Mouse (Mus musculus) MEL (cell line): Measurements from ENCODE around the gene Ston2. TPM values are rescaled to one million over a fixed set of nuclear protein-coding genes. Genes with fewer than 3 reads are reported as not detected.

Experiments used
- DNase-seq: peaks from one replicate; pipeline ENCODE4 v3.0.0; 2011; ENCODE audit warnings: low read depth, low spot score
- H3K27ac ChIP-seq: 2 replicates; pipeline ENCODE4 v1.5.1; 2012; ENCODE audit warnings: low read depth, mild to moderate bottlenecking, control low read depth, low read length, moderate library complexity; ENCODE audit not compliant: control insufficient read depth
- H3K27me3 ChIP-seq, 2 experiments: fragments of 150-350 bp in 1 of 2; sonication (generic) in 1 of 2; 2 replicates each; pipeline ENCODE4 v1.6.1; 2012; ENCODE audit warnings: low read length in 2 of 2, mild to moderate bottlenecking in 2 of 2, improper control_type of control experiment in 1 of 2, moderate library complexity in 1 of 2; ENCODE audit not compliant: insufficient read depth in 2 of 2, control insufficient read depth in 1 of 2
- H3K36me3 ChIP-seq, 2 experiments: 2 replicates each; pipeline ENCODE4 v1.6.1; 2012 to 2014; ENCODE audit warnings: low read length in 2 of 2, improper control_type of control experiment in 1 of 2, inconsistent platforms in 1 of 2, mild to moderate bottlenecking in 1 of 2; ENCODE audit not compliant: insufficient read depth in 2 of 2, control insufficient read depth in 1 of 2
- H3K4me1 ChIP-seq, 2 experiments: fragments of 150-350 bp in 1 of 2; sonication (generic) in 1 of 2; 2 replicates each; pipeline ENCODE4 v1.6.1; 2012; ENCODE audit warnings: low read length in 2 of 2, improper control_type of control experiment in 1 of 2, mild to moderate bottlenecking in 1 of 2; ENCODE audit not compliant: insufficient read depth in 2 of 2, control insufficient read depth in 1 of 2
- H3K4me3 ChIP-seq, 2 experiments: fragments of 150-350 bp in 1 of 2; sonication (generic) in 1 of 2; 2 replicates each; pipeline ENCODE4 v1.5.1; 2012; ENCODE audit warnings: low read depth in 2 of 2, low read length in 2 of 2, mild to moderate bottlenecking in 2 of 2, moderate library complexity in 2 of 2, control low read depth in 1 of 2, improper control_type of control experiment in 1 of 2; ENCODE audit not compliant: control insufficient read depth in 1 of 2, insufficient read depth in 1 of 2
- H3K79me2 ChIP-seq: 2 replicates; pipeline ENCODE4 v1.6.1; 2012; ENCODE audit warnings: mild to moderate bottlenecking, low read length, moderate library complexity; ENCODE audit not compliant: control insufficient read depth, poor library complexity, insufficient read depth
- H3K9ac ChIP-seq: 2 replicates; pipeline ENCODE4 v1.6.1; 2012; ENCODE audit warnings: low read depth, mild to moderate bottlenecking, control low read depth, low read length, moderate library complexity; ENCODE audit not compliant: control insufficient read depth, poor library complexity, severe bottlenecking
- H3K9me3 ChIP-seq: fragments of 150-350 bp; sonication (generic); replicated peaks from 2 replicates; pipeline ENCODE4 v1.6.1; 2012; ENCODE audit warnings: mild to moderate bottlenecking, low read length, improper control_type of control experiment, moderate library complexity; ENCODE audit not compliant: insufficient read depth
- BHLHE40 ChIP-seq: IDR thresholded peaks from 2 replicates; pipeline ENCODE4 v1.6.1; 2012; ENCODE audit warnings: low read depth, mild to moderate bottlenecking, inconsistent platforms, low read length, improper control_type of control experiment, borderline replicate concordance
- CHD1 ChIP-seq: IDR thresholded peaks from 2 replicates; pipeline ENCODE4 v1.6.1; 2012; ENCODE audit warnings: low read depth, mild to moderate bottlenecking, inconsistent platforms, low read length, improper control_type of control experiment
- CHD2 ChIP-seq: IDR thresholded peaks from 2 replicates; pipeline ENCODE4 v1.6.1; 2011; ENCODE audit warnings: low read length, improper control_type of control experiment
- CTCF ChIP-seq, 3 experiments: IDR thresholded peaks in 2 of 3; conservative IDR thresholded peaks in 1 of 3; 2 replicates each; pipeline ENCODE4 v1.5.1; 2011 to 2012; ENCODE audit warnings: low read length in 3 of 3, low read depth in 2 of 3, mild to moderate bottlenecking in 2 of 3, improper control_type of control experiment in 1 of 3, inconsistent platforms in 1 of 3, mixed read lengths in 1 of 3, moderate library complexity in 1 of 3; ENCODE audit not compliant: control insufficient read depth in 1 of 3, insufficient read depth in 1 of 3, poor library complexity in 1 of 3, severe bottlenecking in 1 of 3
- ELF1 ChIP-seq: IDR thresholded peaks from 2 replicates; pipeline ENCODE4 v1.6.1; 2014; ENCODE audit warnings: low read depth, mild to moderate bottlenecking, inconsistent platforms, low read length, improper control_type of control experiment, moderate library complexity
- EP300 ChIP-seq, 2 experiments: IDR thresholded peaks; 2 replicates each; pipeline ENCODE4 v1.6.1; 2011; ENCODE audit warnings: improper control_type of control experiment in 2 of 2, low read length in 2 of 2, low read depth in 1 of 2, mild to moderate bottlenecking in 1 of 2
- ETS1 ChIP-seq: IDR thresholded peaks from 2 replicates; pipeline ENCODE4 v1.6.1; 2012; ENCODE audit warnings: low read depth, mild to moderate bottlenecking, inconsistent platforms, low read length, improper control_type of control experiment, moderate library complexity
- GABPA ChIP-seq: IDR thresholded peaks from 2 replicates; pipeline ENCODE4 v1.6.1; 2012; ENCODE audit warnings: low read depth, mild to moderate bottlenecking, inconsistent platforms, low read length, improper control_type of control experiment, moderate library complexity
- KAT2A ChIP-seq: conservative IDR thresholded peaks from 2 replicates; pipeline ENCODE4 v1.6.1; 2012; ENCODE audit warnings: low read depth, low read length, improper control_type of control experiment, inconsistent platforms
- MAFK ChIP-seq: IDR thresholded peaks from 2 replicates; pipeline ENCODE4 v1.6.1; 2011; ENCODE audit warnings: low read depth, mild to moderate bottlenecking, low read length, improper control_type of control experiment, borderline replicate concordance
- MAX ChIP-seq: IDR thresholded peaks from 2 replicates; pipeline ENCODE4 v1.6.1; 2011; ENCODE audit warnings: low read length, improper control_type of control experiment
- MAZ ChIP-seq: IDR thresholded peaks from 2 replicates; pipeline ENCODE4 v1.6.1; 2012; ENCODE audit warnings: low read depth, mild to moderate bottlenecking, inconsistent platforms, low read length, improper control_type of control experiment
- MXI1 ChIP-seq: IDR thresholded peaks from 2 replicates; pipeline ENCODE4 v1.6.1; 2011; ENCODE audit warnings: mild to moderate bottlenecking, low read depth, low read length, improper control_type of control experiment
- MYB ChIP-seq: IDR thresholded peaks from 2 replicates; pipeline ENCODE4 v1.6.1; 2011; ENCODE audit warnings: mild to moderate bottlenecking, low read depth, low read length, improper control_type of control experiment
- MYC ChIP-seq: IDR thresholded peaks from 2 replicates; pipeline ENCODE4 v1.6.1; 2011; ENCODE audit warnings: low read depth, mild to moderate bottlenecking, low read length, improper control_type of control experiment, moderate library complexity
- NELFE ChIP-seq: IDR thresholded peaks from 2 replicates; pipeline ENCODE4 v1.6.1; 2011; ENCODE audit warnings: low read depth, low read length, improper control_type of control experiment
- NRF1 ChIP-seq: IDR thresholded peaks from 2 replicates; pipeline ENCODE4 v1.6.1; 2014; ENCODE audit warnings: low read depth, mild to moderate bottlenecking, inconsistent platforms, low read length, improper control_type of control experiment, moderate library complexity; ENCODE audit not compliant: poor library complexity, insufficient read depth, severe bottlenecking
- POLR2AphosphoS2 ChIP-seq: IDR thresholded peaks from 2 replicates; pipeline ENCODE4 v1.6.1; 2011; ENCODE audit warnings: low read length, improper control_type of control experiment
- SMC3 ChIP-seq: IDR thresholded peaks from 2 replicates; pipeline ENCODE4 v1.6.1; 2011; ENCODE audit warnings: low read depth, low read length, improper control_type of control experiment
- TAL1 ChIP-seq: IDR thresholded peaks from 2 replicates; pipeline ENCODE4 v1.6.1; 2012; ENCODE audit warnings: mild to moderate bottlenecking, inconsistent platforms, low read length, moderate library complexity, mixed read lengths
- TBP ChIP-seq: IDR thresholded peaks from 2 replicates; pipeline ENCODE4 v1.8.0; 2011; ENCODE audit warnings: low read depth, low read length, improper control_type of control experiment
- UBTF ChIP-seq: IDR thresholded peaks from 2 replicates; pipeline ENCODE4 v1.6.1; 2012; ENCODE audit warnings: low read depth, mild to moderate bottlenecking, inconsistent platforms, low read length, improper control_type of control experiment, moderate library complexity, borderline replicate concordance; ENCODE audit not compliant: insufficient read depth
- USF2 ChIP-seq, 2 experiments: IDR thresholded peaks; 2 replicates each; pipeline ENCODE4 v1.6.1; 2011 to 2012; ENCODE audit warnings: improper control_type of control experiment in 2 of 2, low read length in 2 of 2, borderline replicate concordance in 1 of 2, inconsistent platforms in 1 of 2, low read depth in 1 of 2, mild to moderate bottlenecking in 1 of 2; ENCODE audit not compliant: insufficient read depth in 1 of 2
- ZC3H11A ChIP-seq: IDR thresholded peaks from 2 replicates; pipeline ENCODE4 v1.6.1; 2012; ENCODE audit warnings: low read depth, mild to moderate bottlenecking, inconsistent platforms, low read length, improper control_type of control experiment
- ZMIZ1 ChIP-seq: IDR thresholded peaks from 2 replicates; pipeline ENCODE4 v1.6.1; 2012; ENCODE audit warnings: low read depth, mild to moderate bottlenecking, inconsistent platforms, low read length, improper control_type of control experiment, moderate library complexity
- polyA plus RNA-seq, 2 experiments: library from polyadenylated mRNA; stranded (reverse) in 1 of 2; unstranded in 1 of 2; fragments of >175 nt in 1 of 2; fragments of >200 nt in 1 of 2; gene quantifications; 2 replicates each; pipeline versions ENCODE4 v1.2.1 to v1.2.4; 2012; ENCODE audit warnings: low replicate concordance in 2 of 2, low read depth in 1 of 2; ENCODE audit not compliant: insufficient read length in 2 of 2, insufficient read depth in 1 of 2, missing spikeins in 1 of 2
- total RNA-seq: library from RNA; depleted of rRNA; stranded (reverse); fragments of 300-350 nt; gene quantifications from 2 replicates; pipeline ENCODE4 v1.2.3, GENCODE M21; 2012

Gene Ston2
- total and polyA plus RNA-seq, 3 experiments = not detected

GRCm38 (mm10) chr12:91723912-91724311 lies 64.3 kb downstream of the Ston2 start:
- no peaks in the 10 kb centered on the region for H3K27me3 ChIP-seq
- no peak for TF ChIP-seq CHD1
- TF ChIP-seq ELF1 = no peak
- no peak for TF ChIP-seq ZC3H11A
- no peak for TF ChIP-seq MAFK
- TF ChIP-seq MYC = no peak
- no peak for TF ChIP-seq EP300 (IDR thresholded peaks at IDR 0.05; ENCODE audit: low read depth in 1 of 2, low read length in 2 of 2)
- TF ChIP-seq NELFE = no peak
- TF ChIP-seq TAL1 = no peak
- no peak for TF ChIP-seq MAX
- no peak for TF ChIP-seq CTCF (IDR thresholded peaks at IDR 0.05 in 2 of 3, conservative IDR thresholded peaks at IDR 0.05 in 1 of 3; ENCODE audit: control insufficient read depth in 1 of 3, insufficient read depth in 1 of 3, low read depth in 2 of 3, low read length in 3 of 3, poor library complexity in 1 of 3, severe bottlenecking in 1 of 3)
- TF ChIP-seq USF2 (IDR thresholded peaks at IDR 0.05; ENCODE audit: borderline replicate concordance in 1 of 2, insufficient read depth in 1 of 2, low read depth in 1 of 2, low read length in 2 of 2) = no peak
- TF ChIP-seq MAZ = no peak
- TF ChIP-seq MXI1 = no peak
- TF ChIP-seq KAT2A = no peak
- TF ChIP-seq ETS1 = no peak
- no peak for TF ChIP-seq MYB
- no peak overlapping the region for H3K9ac ChIP-seq
- H3K9me3 ChIP-seq = no peaks in the 10 kb centered on the region
- DNase-seq = no peak
- H3K4me3 ChIP-seq = no peak overlapping the region
- H3K36me3 ChIP-seq = no peaks in the 10 kb centered on the region
- H3K79me2 ChIP-seq = no peaks in the 10 kb centered on the region
- no peak overlapping the region for H3K27ac ChIP-seq
- no peaks in the 10 kb centered on the region for H3K4me1 ChIP-seq

DNA sequence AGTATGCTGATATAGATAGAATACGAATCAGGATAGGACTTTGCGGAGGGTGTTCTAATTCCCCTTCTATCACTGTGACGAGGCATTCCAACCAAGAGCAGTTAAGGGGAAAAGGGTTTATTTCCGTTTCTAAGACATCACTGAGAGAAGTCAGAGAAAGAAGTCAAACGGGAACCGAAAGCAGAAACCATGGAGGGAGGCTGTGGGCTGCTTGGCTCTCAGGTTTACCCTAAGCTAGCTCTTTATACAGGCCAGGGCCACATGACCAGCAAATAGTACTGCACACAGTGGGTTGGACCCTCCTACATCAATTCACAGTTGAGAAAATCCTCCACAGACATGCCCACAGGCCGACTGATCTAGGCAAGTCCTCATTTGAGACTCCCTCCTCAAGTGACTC lies 69.1 kb downstream of the Ston2 start:
- no peak overlapping the region for H3K4me3 ChIP-seq
- no peak overlapping the region for H3K9ac ChIP-seq
- H3K27ac ChIP-seq = no peak overlapping the region
- no peaks in the 10 kb centered on the region for H3K79me2 ChIP-seq
- H3K4me1 ChIP-seq = no peaks in the 10 kb centered on the region
- no peaks in the 10 kb centered on the region for H3K36me3 ChIP-seq
- no peak for TF ChIP-seq TBP
- no peak for TF ChIP-seq BHLHE40
- no peak for TF ChIP-seq NRF1
- TF ChIP-seq GABPA = no peak
- no peak for TF ChIP-seq ZMIZ1
- TF ChIP-seq UBTF = no peak
- TF ChIP-seq SMC3 = no peak
- no peak for TF ChIP-seq POLR2AphosphoS2
- no peak for TF ChIP-seq MYB
- TF ChIP-seq MAFK = no peak
- TF ChIP-seq CHD2 = no peak
- TF ChIP-seq NELFE = no peak
- DNase-seq = no peak
- H3K27me3 ChIP-seq = no peaks in the 10 kb centered on the region
- H3K9me3 ChIP-seq = no peaks in the 10 kb centered on the region
